Mouse (Mus musculus) cerebellum, adult 2 months (tissue): ENCODE data around the gene Gm28230. TPM values are rescaled to one million over a fixed set of nuclear protein-coding genes. Genes with fewer than 3 reads are reported as not detected.

Experiments used
- DNase-seq, 2 experiments: peaks; one replicate each; pipeline ENCODE4 v3.0.0; 2021
- H3K27ac ChIP-seq: fragments of 200-500 bp; 2 replicates; pipeline ENCODE4 v1.5.1; 2012; ENCODE audit warnings: low read length, control low read depth, inconsistent platforms; ENCODE audit not compliant: insufficient read depth
- H3K27me3 ChIP-seq: fragments of 200-500 bp; 2 replicates; pipeline ENCODE4 v1.6.1; 2012; ENCODE audit warnings: inconsistent platforms, mild to moderate bottlenecking, low read length, moderate library complexity; ENCODE audit not compliant: control insufficient read depth, insufficient read depth
- H3K4me1 ChIP-seq: fragments of 200-500 bp; 2 replicates; pipeline ENCODE4 v1.6.1; 2011; ENCODE audit warnings: low read length; ENCODE audit not compliant: control insufficient read depth, insufficient read depth
- H3K4me3 ChIP-seq: fragments of 200-500 bp; replicated peaks from 2 replicates; pipeline ENCODE3; 2011; ENCODE audit warnings: mild to moderate bottlenecking, low read depth, low read length, control low read depth; ENCODE audit not compliant: insufficient read depth
- CTCF ChIP-seq: fragments of 200-500 bp; IDR thresholded peaks from 2 replicates; pipeline ENCODE4 v1.5.1; 2011; ENCODE audit warnings: low read depth, mild to moderate bottlenecking, control low read depth, low read length, moderate library complexity, borderline replicate concordance; ENCODE audit not compliant: insufficient read depth
- POLR2A ChIP-seq: fragments of 200-500 bp; IDR thresholded peaks from 2 replicates; pipeline ENCODE4 v1.6.1; 2011; ENCODE audit warnings: low read length, control low read depth, borderline replicate concordance; ENCODE audit not compliant: insufficient read depth
- WGBS: fragments of 180-500 bp; shearing (Covaris S2); methylation state at CpG from one replicate; pipeline ENCODE4 v1.1.7; 2018; 5-methylcytosine and 5-hydroxymethylcytosine counted together
- polyA plus RNA-seq: library from polyadenylated mRNA; depleted of rRNA; stranded (reverse); fragments of >200 nt; gene quantifications from 2 replicates; pipeline ENCODE4 v1.2.3, GENCODE M21; 2012

The Gm28230 gene
- polyA plus RNA-seq, 1 experiment, result 0.16 TPM

DNA sequence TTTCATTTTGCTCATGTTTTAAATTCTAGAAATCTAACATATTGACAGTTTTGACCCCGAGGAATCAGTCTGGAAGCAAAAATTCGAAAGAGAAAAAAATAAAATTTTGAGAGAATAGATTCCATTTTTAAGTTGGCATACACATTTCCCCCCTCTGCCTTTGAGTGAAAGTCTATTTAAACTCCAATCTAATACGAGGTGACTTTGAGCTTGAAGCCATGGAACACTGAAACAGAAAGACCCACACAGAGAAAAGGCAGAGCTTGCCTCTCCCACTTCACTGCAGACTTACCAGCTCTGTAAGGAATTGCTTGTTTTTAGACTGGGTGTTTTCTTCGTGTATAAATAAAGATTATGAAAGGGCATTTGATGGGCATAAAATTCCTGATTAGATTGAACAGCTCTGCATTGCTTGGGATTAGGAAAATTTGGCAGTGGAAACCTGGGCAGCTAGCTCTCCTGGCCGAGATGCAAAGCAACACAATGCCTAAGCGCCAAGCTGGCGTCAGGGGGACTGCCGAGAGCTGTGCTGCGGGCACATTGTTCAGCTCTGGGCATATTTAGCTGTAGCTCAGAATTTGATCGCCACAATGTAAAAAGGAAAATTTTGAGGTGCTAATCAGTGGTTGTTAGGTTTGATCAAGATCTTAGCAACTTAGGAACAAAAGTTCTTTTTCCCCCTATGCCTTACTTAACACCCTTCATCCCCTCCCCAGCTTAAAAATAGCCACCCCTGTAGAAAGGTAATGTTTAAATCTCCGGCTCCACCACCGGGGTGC lies 37.5 kb upstream of the Gm28230 start:
- WGBS, result 5% methylated on average over 12 of the region's 12 CpGs

DNA sequence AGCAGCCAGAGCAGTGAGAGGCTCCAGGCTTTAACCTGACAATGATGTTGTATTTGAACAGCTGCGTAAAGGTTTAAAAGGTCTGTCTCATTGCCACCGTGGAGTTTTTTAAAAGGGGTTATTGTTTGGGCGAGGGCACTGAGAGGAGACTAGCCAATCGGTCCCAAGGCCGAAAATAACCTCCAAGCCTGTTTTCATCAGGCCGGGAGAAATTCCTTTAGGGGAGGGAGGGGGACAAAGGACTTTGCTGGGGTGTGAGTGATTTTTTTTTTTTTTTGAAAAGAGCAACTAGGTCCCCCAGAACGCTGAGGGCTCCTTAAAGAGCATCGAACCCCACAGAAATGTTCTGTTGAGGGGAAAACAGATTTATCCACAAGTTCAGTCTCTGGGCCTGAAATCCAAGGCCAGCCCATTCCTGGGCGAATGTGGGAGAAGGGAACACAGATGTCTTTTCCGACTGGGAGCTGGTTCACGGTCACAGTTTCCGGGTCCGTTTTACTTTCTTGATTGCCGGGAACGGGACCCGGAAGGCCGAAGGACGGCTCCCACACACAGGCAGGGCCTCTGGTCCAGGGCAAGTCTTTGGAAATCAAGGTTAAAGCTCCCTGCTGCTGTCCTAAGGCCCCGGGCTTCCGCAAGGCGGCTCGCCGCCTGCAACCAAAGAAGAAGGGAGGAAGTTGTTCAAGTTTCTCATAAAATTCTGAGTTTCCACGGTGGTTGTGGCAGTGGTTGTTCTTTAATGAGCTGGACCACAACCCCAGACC lies 36.8 kb upstream of the Gm28230 start:
- WGBS, result 3% methylated on average over 24 of the region's 24 CpGs
- Histone ChIP-seq H3K27ac (no peak overlapping the region), H3K27me3 (peaks cover 22% of the 10 kb centered on the region; the same call in 1 of the 2 replicates), H3K4me1 (no peaks in the 10 kb centered on the region), H3K4me3 (no peak overlapping the region)
- DNase-seq, result no peak
- TF ChIP-seq POLR2A (no peak), CTCF (no peak)

More for the DNA sequence above, 37.5 kb upstream of the Gm28230 start:
- Histone ChIP-seq H3K27me3 (peaks cover 22% of the 10 kb centered on the region; the same call in 1 of the 2 replicates), H3K27ac (no peak overlapping the region), H3K4me3 (no peak overlapping the region), H3K4me1 (no peaks in the 10 kb centered on the region)
- DNase-seq, result no peak
- no peak for TF ChIP-seq CTCF
- TF ChIP-seq POLR2A, result no peak

DNA sequence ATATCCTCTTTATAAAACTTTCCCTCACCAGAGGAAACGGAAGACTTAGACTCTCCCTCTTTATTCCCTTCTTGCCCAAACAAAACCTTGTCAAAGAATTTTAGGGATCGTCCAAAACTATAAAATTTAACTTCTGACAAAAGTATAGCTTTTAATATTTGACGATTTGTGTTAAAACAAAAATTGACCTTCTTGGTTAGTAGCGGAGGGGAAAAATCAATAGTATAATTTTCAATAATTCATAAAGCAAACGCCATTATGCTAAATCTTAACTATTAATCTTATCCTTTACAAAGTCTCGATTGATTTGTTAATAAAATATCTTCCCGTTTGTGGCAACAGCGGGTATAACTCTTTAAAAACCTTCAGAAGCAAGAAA lies 36.2 kb upstream of the Gm28230 start:
- H3K27me3 ChIP-seq, result peaks cover 22% of the 10 kb centered on the region; the same call in 1 of the 2 replicates
- TF ChIP-seq CTCF, result no peak
- no peak for TF ChIP-seq POLR2A
- H3K27ac ChIP-seq, result no peak overlapping the region
- WGBS, result 11% methylated on average over 8 of the region's 8 CpGs
- H3K4me1 ChIP-seq, result no peaks in the 10 kb centered on the region
- no peak overlapping the region for H3K4me3 ChIP-seq
- DNase-seq, result no peak

DNA sequence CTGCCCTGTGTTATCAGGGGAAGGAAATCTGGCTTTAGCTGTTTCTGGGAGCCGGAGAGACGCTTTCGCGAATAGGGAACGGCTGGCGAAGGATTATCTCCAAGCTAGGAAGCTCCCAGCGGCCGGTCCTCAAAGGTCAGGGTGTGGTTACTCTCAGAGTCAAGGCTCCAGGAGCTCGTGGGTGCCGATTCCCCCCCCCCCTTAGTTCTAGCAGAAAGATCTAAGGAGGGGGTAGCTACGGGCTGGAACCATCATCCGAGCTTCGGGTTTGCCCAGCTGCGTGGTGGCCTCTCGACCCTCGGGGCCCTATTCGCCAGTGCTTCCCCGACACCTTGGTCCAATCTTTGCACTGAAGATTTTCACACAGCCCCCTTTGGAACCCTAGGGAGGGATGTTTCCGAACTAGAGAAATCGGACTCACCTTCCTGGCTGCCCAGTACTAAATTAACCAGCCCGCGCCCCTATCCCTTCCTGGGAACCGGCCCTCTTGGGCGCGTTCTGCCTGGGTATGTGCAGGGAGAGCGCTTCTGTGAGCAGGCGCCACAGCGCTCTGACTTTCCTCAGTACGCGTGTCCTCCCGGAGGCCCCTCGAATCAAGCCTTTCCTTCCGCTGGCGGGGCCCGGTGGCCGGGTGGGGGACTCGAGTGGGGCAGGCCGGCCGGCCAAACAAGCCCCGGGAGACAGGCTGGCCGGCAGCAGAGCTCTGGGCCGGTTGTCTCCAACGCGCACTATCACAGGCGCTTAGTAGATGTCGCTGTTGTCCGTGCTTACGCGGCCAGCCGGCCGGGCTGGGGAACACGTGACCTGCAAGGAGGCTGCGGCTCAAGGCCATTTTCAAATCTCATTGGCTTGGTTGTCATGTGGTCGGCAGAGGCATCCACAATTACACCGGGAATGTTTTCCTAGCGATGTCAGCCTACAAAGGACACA lies 35.2 kb upstream of the Gm28230 start, which contains the start of gene Hoxd10:
Hoxd10 (plus strand) TSS at position 903 of the 930 bp plus-strand sequence.
- TF ChIP-seq POLR2A, result no peak
- Histone ChIP-seq H3K4me1 (no peaks in the 10 kb centered on the region), H3K27me3 (peaks cover 22% of the 10 kb centered on the region; the same call in 1 of the 2 replicates), H3K27ac (no peak within 1 kb of the TSS), H3K4me3 (no peak within 1 kb of the TSS)
- no peak for DNase-seq
- WGBS, result 2% methylated on average over 56 of the region's 56 CpGs

DNA sequence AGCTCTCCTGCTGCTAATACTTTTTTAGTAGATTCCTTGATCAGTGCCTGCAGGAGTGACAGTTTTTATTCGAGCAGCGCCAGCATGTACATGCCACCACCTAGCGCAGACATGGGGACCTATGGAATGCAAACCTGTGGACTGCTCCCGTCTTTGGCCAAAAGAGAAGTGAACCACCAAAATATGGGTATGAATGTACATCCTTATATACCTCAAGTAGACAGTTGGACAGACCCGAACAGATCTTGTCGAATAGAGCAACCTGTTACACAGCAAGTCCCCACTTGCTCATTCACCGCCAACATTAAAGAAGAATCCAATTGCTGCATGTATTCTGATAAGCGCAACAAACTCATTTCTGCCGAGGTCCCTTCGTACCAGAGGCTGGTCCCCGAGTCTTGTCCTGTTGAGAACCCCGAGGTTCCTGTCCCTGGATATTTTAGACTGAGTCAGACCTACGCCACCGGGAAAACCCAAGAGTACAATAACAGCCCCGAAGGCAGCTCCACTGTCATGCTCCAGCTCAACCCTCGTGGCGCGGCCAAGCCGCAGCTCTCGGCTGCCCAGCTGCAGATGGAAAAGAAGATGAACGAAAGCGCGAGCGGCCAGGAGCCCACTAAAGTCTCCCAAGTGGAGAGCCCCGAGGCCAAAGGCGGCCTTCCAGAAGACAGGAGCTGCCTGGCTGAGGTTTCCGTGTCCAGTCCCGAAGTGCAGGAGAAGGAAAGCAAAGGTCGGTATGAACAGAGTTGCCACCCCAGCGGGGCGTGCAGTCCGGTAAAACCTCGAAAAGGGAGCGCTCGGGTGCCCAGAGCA lies 34.3 kb upstream of the Gm28230 start:
- 6% methylated on average over 35 of the region's 35 CpGs for whole genome bisulfite sequencing
- no peak overlapping the region for H3K27ac ChIP-seq
- H3K27me3 ChIP-seq, result peaks cover 22% of the 10 kb centered on the region; the same call in 1 of the 2 replicates
- no peak for TF ChIP-seq POLR2A
- H3K4me1 ChIP-seq, result no peaks in the 10 kb centered on the region
- no peak overlapping the region for H3K4me3 ChIP-seq
- no peak for DNase-seq

DNA sequence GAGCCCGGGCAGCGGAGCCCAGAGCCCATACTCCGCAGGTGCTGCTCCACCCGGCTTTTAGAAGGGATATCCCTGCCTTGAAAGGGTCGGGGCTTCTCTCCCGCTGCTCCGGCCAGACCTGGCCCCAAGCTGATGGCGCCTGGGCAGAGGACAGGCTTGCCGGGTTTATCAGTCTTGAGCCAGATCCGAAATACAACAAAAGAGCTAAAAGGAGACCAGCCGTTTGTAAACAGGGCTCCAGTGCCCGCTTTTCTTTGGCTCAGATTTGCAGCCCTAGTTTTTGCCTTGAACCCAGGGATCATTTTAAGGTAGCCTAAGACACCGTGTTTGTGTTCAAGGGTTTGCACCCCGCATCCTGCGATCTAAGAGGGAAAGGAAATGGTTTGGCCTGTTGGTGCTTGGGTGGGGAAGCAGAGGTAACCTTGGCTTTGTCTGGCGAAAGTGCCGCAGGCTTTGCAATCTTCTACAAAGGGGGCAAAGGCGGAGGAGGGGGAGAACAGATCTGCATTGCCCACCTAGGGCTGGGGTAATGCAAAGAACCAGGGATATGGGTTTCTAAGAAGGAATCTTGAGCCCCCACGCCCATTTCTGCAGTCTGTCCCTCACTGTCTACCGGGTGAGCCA lies 33.6 kb upstream of the Gm28230 start:
- Histone ChIP-seq H3K27me3 (peaks cover 23% of the 10 kb centered on the region; the same call in 1 of the 2 replicates), H3K4me1 (no peaks in the 10 kb centered on the region), H3K4me3 (no peak overlapping the region), H3K27ac (no peak overlapping the region)
- no peak for DNase-seq
- WGBS, result 2% methylated on average over 20 of the region's 20 CpGs
- no peak for TF ChIP-seq POLR2A
- TF ChIP-seq CTCF, result no peak

DNA sequence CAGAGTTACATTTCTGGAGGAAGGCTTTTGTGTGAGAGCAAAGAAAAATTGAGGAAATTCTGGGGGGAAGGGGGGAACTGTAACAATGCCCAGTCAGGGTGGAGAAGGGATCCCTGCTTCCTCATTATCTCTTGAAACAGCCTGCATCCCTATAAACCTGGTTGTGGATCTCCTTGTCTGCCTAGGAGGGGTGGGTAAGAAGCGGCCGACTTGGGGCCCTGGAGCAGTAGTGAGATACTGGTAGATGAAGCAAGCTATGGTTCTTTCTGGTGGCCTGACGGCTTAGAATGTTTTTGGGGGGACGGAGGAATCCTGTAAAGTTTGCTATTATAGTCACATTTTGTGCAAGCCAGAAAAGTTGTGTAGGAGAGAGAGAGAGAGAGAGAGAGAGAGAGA lies 33.1 kb upstream of the Gm28230 start:
- no peak for DNase-seq
- H3K27me3 ChIP-seq, result peaks cover 26% of the 10 kb centered on the region; the same call in 1 of the 2 replicates
- H3K27ac ChIP-seq, result no peak overlapping the region
- H3K4me3 ChIP-seq, result no peak overlapping the region
- 7% methylated on average over 4 of the region's 4 CpGs for WGBS
- TF ChIP-seq POLR2A (no peak), CTCF (no peak)
- H3K4me1 ChIP-seq, result no peaks in the 10 kb centered on the region
